26 mouse cellular contexts compared by ENCODE assay signal in genomic region chr4:12425507-12425906, GRCm38 (mm10).
"Had no signal": no experiment of that assay in that cellular context is flagged by ENCODE, and none has a peak within 500 bp of the region (broad histone marks: within the 10 kb centered on the region; RNA-seq: fewer than 3 reads in every experiment).

No protein-coding gene starts in this region.

- H3K4me1 ChIP-seq: heart, embryonic 13.5 days; heart, embryonic 15.5 days; kidney, embryonic 15.5 days; limb, embryonic 15.5 days; liver, embryonic 12.5 days had no signal

- H3K36me3 ChIP-seq: heart, embryonic 13.5 days; heart, embryonic 15.5 days; hindbrain, embryonic 13.5 days; hindbrain, embryonic 15.5 days; kidney, embryonic 15.5 days; limb, embryonic 13.5 days; limb, embryonic 15.5 days; liver, embryonic 12.5 days had no signal

- H3K9me3 ChIP-seq: heart, embryonic 13.5 days; heart, embryonic 15.5 days; hindbrain, embryonic 13.5 days; hindbrain, embryonic 15.5 days; kidney, embryonic 15.5 days; limb, embryonic 13.5 days; limb, embryonic 15.5 days; liver, embryonic 12.5 days had no signal

- DNase-seq: gastrocnemius, postnatal 14 days; gastrocnemius, postnatal 36 days; heart, adult 11 months; heart, adult 2 months; heart, postnatal 14 days; heart, postnatal 36 days; kidney, adult 11 months; kidney, adult 2 months; kidney, adult 9 months; kidney, postnatal 14 days; kidney, postnatal 36 days; layer of hippocampus, adult 9-11 months; layer of hippocampus, postnatal 36 days; left cerebral cortex, postnatal 4 days had no signal

- H3K9ac ChIP-seq: heart, embryonic 13.5 days; heart, embryonic 15.5 days; hindbrain, embryonic 13.5 days; hindbrain, embryonic 15.5 days; kidney, embryonic 15.5 days; limb, embryonic 13.5 days; limb, embryonic 15.5 days; liver, embryonic 12.5 days; liver, embryonic 14.5 days had no signal

- ATAC-seq: hindbrain, postnatal 0 days; intestine, embryonic 16.5 days; liver, embryonic 12.5 days had no signal

- H3K27ac ChIP-seq: heart, adult 2 months; heart, embryonic 13.5 days; heart, embryonic 15.5 days; hindbrain, embryonic 13.5 days; hindbrain, embryonic 15.5 days; hindbrain, postnatal 0 days; kidney, embryonic 15.5 days; kidney, postnatal 0 days; limb, embryonic 13.5 days; limb, embryonic 15.5 days; liver, embryonic 12.5 days; liver, embryonic 14.5 days had no signal

- H3K4me3 ChIP-seq: heart, adult 2 months; heart, embryonic 13.5 days; heart, embryonic 15.5 days; hindbrain, embryonic 13.5 days; hindbrain, embryonic 15.5 days; kidney, embryonic 15.5 days; limb, embryonic 13.5 days; limb, embryonic 15.5 days; liver, embryonic 12.5 days had no signal
